Mouse (Mus musculus): ENCODE data around the gene AI481877. TPM values are rescaled to one million over a fixed set of nuclear protein-coding genes. Genes with fewer than 3 reads are reported as not detected.
"Not testable (repeated sequence)": the region's sequence is repeated elsewhere in the genome, so short reads cannot be mapped to it uniquely, and the experiment has no call there.

AI481877 gene
- under 1 TPM in 1 of 4 experiments, not detected in 3; 0.14 TPM for total RNA-seq (2022)

- not testable (repeated sequence) for DNase-seq (ENCODE audit: low spot score in 2 of 2)
Measured at GRCm38 (mm10) chr4:59138507-59139033, at the start of gene AI481877. Gene AI481877 (minus strand): TSS chr4:59138983.

GRCm38 (mm10) chr4:59188474-59188801 is 49.7 kb upstream of the AI481877 start:
- DNase-seq (ENCODE audit: low spot score in 2 of 2) = no peak

GRCm38 (mm10) chr4:59187289-59187688 is 48.5 kb upstream of the AI481877 start:
- DNase-seq (ENCODE audit: low spot score in 2 of 2) = no peak

DNA sequence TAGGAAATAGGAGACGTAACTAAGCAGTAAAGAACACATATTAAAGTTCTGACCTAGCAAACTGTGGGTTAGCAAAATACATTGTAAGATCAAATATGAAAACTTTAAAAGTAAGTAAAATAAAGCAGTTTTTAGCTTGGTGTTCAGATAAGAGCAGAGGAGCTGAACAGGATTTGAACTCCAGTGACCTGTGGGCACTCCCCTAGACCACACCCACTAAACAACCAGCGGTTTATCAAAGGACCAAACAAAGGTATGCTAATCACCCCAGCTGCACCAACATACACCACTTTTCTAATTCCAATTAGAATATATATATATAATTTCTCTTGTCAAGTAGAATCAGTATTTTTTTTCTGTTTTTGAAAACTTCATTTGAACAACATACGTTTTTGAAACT is 46.9 kb upstream of the AI481877 start:
- DNase-seq (ENCODE audit: low spot score in 2 of 2) = no peak

DNA sequence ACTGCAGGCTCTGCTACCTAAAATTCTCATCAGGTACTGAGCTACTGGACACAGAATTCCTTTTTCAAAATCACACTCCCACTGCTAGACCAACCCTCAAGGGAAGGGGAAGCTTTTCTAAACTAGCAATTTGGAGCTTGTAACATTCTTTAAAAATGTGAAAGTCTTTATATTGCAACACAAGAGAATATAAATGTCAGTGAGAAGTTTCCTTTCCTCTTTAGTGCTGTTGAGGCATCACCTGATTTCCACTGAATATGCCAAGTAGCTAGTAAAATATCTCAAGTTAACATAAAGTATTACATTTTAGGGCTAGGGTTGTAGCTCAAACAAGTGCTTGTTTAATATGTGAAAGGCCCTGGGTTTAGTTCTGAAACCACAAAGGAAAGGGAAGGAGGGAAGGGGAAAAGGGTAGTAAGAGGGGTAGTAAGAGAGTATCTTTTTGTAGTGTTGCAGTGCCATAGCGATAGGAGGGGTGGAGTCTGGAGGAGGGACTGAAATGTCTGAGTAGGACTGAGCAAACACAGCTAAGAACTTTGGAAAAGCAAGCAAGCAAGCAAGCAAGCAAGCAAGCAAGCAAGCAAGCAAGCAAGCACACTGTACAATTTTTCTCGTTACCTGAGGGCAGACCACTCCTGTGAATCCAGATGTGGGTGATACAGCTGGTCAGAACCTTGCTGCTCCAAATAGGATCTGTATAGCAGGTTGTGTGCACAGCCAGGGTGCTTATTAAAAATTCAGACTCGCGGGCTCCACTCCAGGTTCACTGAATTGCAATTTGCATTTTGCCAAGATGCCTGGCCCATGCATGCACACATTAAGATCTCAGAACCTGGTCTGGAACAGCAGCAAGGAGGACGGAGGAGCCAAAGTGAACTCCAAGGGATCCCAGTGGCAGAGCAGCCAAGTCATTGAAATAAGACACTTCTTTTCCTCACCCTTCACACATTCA is 42.8 kb upstream of the AI481877 start:
- no peak for DNase-seq (ENCODE audit: low spot score in 2 of 2)

DNA sequence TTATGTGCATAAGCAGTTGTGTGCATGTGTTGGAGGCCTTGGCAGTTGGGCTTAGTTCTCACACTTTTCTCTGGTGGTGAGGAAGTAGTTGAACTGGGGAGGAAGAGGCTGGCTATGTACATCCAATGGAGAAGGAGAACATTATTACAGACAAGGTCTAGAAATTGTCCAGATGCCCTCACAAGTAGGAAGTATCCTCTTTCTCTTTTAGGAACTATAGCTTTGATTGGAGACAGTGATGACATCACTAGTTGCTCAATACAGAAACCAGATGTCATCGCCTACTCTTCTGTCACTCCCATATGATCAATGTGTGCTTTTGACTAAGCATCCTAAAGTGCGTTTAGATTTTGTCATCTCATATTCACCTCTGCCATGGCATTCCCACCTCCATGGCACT is 38.8 kb upstream of the AI481877 start:
- no peak for DNase-seq (ENCODE audit: low spot score in 2 of 2)

- DNase-seq (ENCODE audit: low spot score in 2 of 2) = no peak
Measured at GRCm38 (mm10) chr4:59175929-59176328, 37.1 kb upstream of the AI481877 start.

GRCm38 (mm10) chr4:59175003-59175402 is 36.2 kb upstream of the AI481877 start:
- no peak for DNase-seq (ENCODE audit: low spot score in 2 of 2)

- DNase-seq (ENCODE audit: low spot score in 2 of 2) = no peak
Measured at GRCm38 (mm10) chr4:59173181-59173922, 34.6 kb upstream of the AI481877 start.

- no peak for DNase-seq (ENCODE audit: low spot score in 2 of 2)
Measured at GRCm38 (mm10) chr4:59172616-59173015, 33.8 kb upstream of the AI481877 start.

DNA sequence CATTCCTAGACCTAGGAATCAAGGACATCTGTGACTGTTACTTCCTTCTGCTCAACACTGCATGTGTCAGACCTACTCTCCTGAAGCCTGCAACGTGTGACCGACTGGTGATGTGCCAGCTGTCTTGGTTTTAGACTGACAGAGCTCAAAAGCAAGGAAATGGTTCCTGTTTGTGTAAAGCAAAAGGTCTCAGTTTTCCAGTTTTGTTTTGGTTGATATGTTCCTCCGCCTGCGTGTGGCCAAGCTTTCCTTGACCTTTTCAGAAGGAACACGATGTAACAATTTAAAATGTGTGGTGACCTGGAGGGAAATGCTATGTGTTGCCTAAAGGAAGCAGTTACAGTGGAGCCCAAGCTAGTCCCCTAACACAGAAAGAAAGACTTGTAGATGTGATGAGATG is 31.2 kb upstream of the AI481877 start:
- DNase-seq (ENCODE audit: low spot score in 2 of 2) = no peak

DNA sequence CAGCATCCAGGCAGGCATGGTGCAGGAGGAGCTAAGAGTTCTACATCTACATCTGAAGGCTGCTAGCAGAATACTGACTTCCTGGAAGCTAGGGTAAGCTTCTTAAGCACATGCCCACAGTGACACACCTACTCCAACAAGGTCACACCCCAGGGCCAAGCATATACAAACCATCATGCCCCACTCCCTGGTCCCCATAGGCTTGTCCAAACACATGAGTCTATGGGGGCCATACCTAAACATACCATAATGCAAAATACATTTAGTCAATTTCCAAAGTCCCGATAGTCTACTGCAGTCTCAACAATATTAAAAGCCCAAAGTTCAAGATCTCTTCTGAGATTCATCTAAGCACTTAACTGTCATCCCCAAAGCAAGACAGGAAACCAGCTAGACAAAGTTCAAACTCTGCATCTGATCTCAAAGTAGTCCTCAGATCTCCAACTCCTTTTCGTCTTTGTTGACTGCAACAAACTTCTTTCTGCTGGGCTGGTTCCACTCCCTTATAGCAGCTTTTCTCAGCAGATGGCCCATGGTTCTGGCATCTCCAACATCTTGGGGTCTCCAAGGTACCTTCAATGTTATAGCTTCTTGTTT is 28.6 kb upstream of the AI481877 start:
- DNase-seq (ENCODE audit: low spot score in 2 of 2) = no peak

DNA sequence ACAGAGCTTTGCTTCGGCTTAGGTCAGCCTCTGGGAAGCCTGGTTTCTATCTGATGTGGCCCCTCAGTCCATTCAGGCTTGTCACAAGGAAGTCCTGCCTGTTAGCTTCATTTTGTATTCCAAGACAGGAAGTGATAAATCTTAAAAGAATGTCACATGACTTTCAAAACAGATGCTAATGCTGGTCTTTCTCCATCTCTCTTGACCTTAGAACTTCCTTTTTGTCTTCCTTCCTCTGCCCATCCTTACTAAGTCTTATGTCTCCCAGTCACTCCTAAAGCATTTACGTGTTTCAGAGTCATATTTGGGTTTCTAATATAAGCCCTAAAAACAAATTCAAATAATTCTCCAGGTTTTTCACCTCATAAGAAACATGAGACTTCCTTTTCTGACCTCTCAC is 25.3 kb upstream of the AI481877 start:
- DNase-seq (ENCODE audit: low spot score in 2 of 2) = no peak

DNA sequence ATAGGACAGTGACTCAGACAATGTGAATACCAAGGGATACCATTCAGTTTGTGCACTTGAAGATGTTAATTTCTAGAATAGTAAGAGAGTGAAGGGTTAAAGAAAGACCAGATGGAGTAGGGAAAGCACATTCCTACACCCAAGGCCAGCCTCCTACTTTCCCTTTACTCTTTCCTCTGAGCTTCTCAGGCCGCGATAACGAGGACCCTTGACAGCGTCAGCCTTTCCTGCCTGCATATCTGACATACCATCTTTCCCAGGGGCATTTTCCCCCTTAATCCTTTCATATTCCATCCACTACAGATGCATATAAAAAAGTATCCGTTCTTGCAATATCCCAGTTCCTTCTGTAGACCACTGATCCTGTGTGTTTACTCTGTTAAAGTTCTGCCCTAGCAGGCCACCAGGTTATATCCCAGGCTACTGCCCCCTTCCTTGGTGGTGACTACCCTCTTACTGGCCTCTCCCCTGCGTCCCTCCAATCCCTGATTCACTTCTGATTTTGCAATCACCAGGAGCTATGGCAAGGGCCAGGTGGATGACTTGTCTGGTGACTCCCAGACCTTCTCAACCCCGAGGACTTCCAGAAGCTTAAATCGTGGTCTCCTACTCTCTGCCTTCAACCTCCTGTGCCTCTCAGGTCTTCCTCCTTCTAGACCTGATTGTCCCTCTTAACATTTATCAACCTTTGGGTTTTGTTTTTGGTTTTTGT is 22.3 kb upstream of the AI481877 start:
- DNase-seq (ENCODE audit: low spot score in 2 of 2) = no peak

DNA sequence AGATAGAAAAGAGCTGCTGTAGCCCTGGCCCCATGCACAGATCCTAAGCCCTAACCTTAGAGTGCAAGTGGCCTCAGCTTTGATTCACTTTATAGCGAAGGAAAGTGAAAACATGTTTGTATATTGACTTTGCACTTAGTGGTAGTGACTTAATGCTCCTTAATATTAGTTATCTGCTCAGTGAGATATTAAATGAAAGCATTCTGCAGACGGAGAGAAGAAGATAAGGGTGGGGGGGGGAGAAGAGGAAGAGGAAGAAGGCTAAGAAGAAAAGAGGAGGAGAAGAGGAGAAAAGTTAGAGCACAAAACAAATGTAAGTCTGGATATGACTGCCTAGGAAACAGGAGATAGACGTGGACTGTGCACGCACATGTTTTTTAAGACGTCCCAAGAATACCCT is 21.5 kb upstream of the AI481877 start:
- no peak for DNase-seq (ENCODE audit: low spot score in 2 of 2)

DNA sequence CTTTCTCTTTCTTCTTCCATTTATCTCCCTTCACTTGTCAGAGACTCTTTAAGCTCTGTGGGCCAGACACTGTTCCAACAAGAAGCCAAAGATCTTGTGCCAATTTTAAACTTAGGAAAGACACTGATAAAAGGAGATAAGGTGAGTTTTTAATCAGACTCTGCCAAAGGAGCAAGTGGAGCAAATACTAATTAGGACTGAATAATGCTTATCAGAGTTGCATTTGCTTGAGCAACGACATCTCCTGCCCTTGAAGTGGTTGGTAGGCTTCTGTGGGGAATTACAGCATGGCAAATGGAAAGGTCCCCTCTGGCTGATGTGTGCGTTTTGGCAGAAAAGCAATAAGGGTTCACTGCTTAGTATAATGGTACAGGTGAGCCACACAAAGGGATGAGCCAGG is 18.9 kb upstream of the AI481877 start:
- no peak for DNase-seq (ENCODE audit: low spot score in 2 of 2)

GRCm38 (mm10) chr4:59156897-59157592 is 18.3 kb upstream of the AI481877 start:
- DNase-seq (ENCODE audit: low spot score in 2 of 2) = no peak

DNA sequence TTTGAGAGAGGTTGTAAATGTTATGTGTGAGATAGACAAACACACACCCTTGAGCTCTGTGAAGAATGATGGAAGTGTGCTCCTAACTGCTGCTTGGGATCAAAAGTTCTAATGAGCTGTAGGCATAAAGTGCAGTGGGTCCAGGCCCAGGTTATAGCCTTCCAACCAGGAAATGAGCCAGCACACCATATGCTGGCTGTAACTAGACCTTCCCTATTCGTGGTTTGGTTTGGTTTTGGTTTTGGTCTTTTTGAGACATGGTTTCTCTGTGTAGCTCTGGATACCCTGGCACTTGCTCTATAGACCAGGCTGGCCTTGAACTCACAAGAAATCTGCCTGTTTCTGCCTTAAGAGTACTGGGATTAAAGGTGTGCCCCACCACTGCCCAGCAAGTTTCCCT is 13.2 kb upstream of the AI481877 start:
- no peak for DNase-seq (ENCODE audit: low spot score in 2 of 2)

DNA sequence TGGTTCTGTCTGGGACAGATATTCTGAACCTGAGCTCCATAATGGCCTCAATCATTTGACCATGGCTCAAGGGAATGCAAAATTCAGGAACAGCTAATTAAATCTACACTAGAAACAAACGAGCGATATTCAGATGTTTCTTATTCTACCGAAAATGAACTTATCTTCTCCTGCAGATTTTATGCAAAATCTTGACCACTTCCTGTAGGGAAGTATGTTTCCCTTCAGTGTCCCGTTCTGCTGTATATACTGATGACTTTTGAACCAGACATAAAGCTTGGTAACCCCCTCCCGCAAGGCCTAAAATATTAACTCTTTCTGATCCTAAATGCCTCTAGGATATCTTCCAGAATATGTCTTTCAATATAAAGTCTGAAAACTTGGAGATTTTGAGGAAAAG is 12.1 kb upstream of the AI481877 start:
- DNase-seq (ENCODE audit: low spot score in 2 of 2) = no peak

DNA sequence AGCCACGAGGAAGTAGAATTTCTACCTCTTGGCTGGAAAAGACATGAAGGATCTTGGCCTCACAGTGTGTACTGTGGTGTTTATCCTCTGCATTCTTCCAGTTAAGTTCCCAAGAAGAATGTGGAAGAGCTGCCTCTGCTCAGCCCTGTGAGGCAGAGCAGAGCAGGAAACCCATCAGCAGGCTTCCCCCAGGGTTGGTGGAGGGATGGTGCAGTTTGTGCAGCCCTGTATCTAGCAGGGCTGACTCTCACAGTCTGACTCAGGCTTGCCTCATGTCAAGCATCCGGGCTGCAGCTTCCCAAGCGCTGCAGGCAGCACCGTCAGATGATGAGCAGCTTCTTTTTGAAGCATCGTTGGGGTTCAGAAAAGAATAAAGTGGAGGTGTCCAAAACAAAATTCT is 10.3 kb upstream of the AI481877 start:
- no peak for DNase-seq (ENCODE audit: low spot score in 2 of 2)

DNA sequence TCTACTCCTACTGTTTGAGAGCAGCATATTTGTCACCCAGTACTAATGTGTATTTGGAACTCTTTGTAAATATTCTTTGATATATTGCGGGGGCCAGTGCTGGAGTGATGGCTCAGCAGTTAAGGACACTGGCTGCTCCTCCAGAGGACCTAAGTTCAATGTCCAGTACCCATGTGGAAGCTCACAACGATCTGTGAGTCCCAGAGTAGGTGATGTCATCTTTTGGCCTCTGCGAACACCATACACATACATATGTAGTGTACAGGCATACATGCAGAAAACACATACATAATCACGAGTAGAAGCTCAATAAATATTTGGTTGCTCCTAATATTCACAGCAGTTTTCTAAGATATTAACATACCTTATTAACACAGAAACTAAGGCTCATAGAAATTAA is 9.8 kb downstream of the AI481877 start:
- no peak for DNase-seq (ENCODE audit: low spot score in 2 of 2)
